Mouse (Mus musculus) activated CD4-positive, CD25-positive, alpha-beta regulatory T cell, adult 9 weeks (primary cell): ENCODE data around the gene Alkbh1. TPM values are rescaled to one million over a fixed set of nuclear protein-coding genes. Genes with fewer than 3 reads are reported as not detected.

Experiments
- polyA plus RNA-seq: library from polyadenylated mRNA; unstranded; fragments of 100-300 nt; shearing (Covaris generic); gene quantifications from one replicate; pipeline ENCODE4 v1.2.1, GENCODE M21; 2017

Gene Alkbh1
- polyA plus RNA-seq = 86.9 TPM

GRCm38 (mm10) chr12:87443700-87444122 lies at the start of gene Alkbh1, which contains the start of gene Slirp:
Alkbh1 (minus strand) TSS chr12:87444017.
Slirp (plus strand) TSS chr12:87443896.

GRCm38 (mm10) chr12:87471964-87472786 lies 28.4 kb upstream of the Alkbh1 start, which contains the start of gene Snw1:
Snw1 (minus strand) TSS chr12:87472274.

GRCm38 (mm10) chr12:87388122-87388774 lies 55.6 kb downstream of the Alkbh1 start, which contains the start of gene Sptlc2:
Sptlc2 (minus strand) TSS chr12:87388355.

Other genes starting within 250 kb of the Alkbh1 start
- gene Samd15, start 244.3 kb downstream of the Alkbh1 start, polyA plus RNA-seq = 2.7 TPM
- 6.1 TPM for gene Tmed8, start 243.6 kb downstream of the Alkbh1 start, polyA plus RNA-seq
- gene Noxred1, start 205.3 kb downstream of the Alkbh1 start, polyA plus RNA-seq = 1.7 TPM
- 44.4 TPM for gene Vipas39, start 177.8 kb downstream of the Alkbh1 start, polyA plus RNA-seq
- gene Ahsa1, start 177.5 kb downstream of the Alkbh1 start, polyA plus RNA-seq = 227 TPM
- gene Ism2, start 144.3 kb downstream of the Alkbh1 start, polyA plus RNA-seq = not detected
- 98.9 TPM for gene Sptlc2, start 55.7 kb downstream of the Alkbh1 start, polyA plus RNA-seq
- 97.1 TPM for gene Slirp, start 121 bp downstream of the Alkbh1 start, polyA plus RNA-seq
- gene Snw1, start 28.3 kb upstream of the Alkbh1 start, polyA plus RNA-seq = 209 TPM
- gene Gm5788, start 50.7 kb upstream of the Alkbh1 start, polyA plus RNA-seq = not detected
- not detected for gene Gm8300, start 70.3 kb upstream of the Alkbh1 start, polyA plus RNA-seq
- gene Oog1, start 158.7 kb upstream of the Alkbh1 start, polyA plus RNA-seq = not detected
- not detected for gene Gm4027, start 174.9 kb upstream of the Alkbh1 start, polyA plus RNA-seq
- not detected for gene Gm16381, start 200.6 kb upstream of the Alkbh1 start, polyA plus RNA-seq